9 mouse cellular contexts compared by ENCODE assay signal in the genomic region with DNA sequence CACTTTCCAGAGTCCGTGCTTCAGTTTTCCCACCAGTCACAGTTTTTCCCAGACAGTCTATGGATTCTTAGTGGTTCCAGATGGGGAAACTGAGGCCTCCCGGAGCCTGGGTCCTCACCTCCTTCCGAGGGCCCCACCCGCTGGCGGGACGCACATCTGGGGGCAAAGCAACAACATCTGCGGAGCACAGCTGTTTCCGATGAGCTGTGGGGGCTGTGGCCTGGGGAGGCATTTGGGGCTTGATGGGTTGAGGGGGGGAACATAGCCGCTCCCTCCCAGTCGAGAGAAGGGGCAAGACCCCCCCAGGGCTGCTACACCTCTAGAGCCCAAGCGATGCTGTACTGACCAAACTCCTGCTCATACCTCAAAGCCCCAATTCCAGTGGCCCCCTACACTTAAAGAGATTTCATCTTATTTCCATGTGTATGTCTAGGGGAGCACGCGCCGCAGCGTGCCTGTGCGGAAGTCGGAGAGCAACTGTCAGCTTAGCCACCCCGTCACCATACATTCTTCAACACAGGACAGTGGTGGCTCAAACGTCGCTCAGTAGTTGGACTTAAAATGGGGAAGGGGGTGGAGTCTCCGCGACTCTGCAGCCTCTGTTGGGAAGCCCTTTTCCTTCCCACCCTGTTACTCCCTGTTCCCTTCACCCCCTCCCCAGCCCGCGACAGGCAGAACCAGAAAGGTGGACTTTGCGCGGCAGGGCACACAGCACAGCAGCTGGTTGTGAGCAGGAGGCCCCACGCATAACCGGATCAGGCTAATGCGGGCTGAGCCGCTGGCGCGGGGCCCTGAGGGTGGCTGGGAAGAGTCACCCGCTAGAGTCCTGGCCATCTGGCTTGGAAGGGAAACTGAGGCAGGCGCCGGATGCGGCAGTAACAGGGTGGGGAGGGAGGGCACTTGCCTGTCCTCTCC. TPM values are rescaled to one million over a fixed set of nuclear protein-coding genes. Genes with fewer than 3 reads are reported as not detected.
DNase-seq lines count a peak whose midpoint lies in the region; ATAC-seq and TF ChIP-seq lines count a peak whose summit lies in the region.
"Had no signal": no experiment of that assay in that cellular context is flagged by ENCODE, and none has a peak within 500 bp of the region (broad histone marks: within the 10 kb centered on the region; RNA-seq: fewer than 3 reads in every experiment).

No protein-coding gene starts in this region.

- whole genome bisulfite sequencing in liver, embryonic 11.5 days, result 12% methylated on average over 36 of the region's 36 CpGs
- 10% methylated on average over 36 of the region's 36 CpGs for WGBS in liver, postnatal 0 days (ENCODE audit: insufficient replicate concordance)

- no peaks in the 10 kb centered on the region for H3K36me3 ChIP-seq in liver, embryonic 11.5 days (ENCODE audit: control insufficient read depth, insufficient read depth, low read length)
- no peaks in the 10 kb centered on the region for H3K36me3 ChIP-seq in liver, postnatal 0 days (replicated peaks; ENCODE audit: insufficient read depth, low read length)

- ATAC-seq in liver, embryonic 11.5 days (replicated peaks; ENCODE audit: low FRiP score), result no peak
- ATAC-seq in liver, postnatal 0 days, result no peak
- no peak for ATAC-seq in inflammation-experienced regulatory T-cells, adult 6 months
- ATAC-seq: Patski had no signal

- H3K4me3 ChIP-seq in liver, embryonic 11.5 days (ENCODE audit: low read depth, low read length), result peak overlapping the region; percentile 11; the same call in 1 of the 2 replicates
- H3K4me3 ChIP-seq in liver, postnatal 0 days (ENCODE audit: low read depth, low read length), result no peak overlapping the region

- no peak for TF ChIP-seq CTCF in liver, postnatal 0 days (IDR thresholded peaks at IDR 0.05; ENCODE audit: low read depth)

- DNase-seq in embryo, embryonic 10 days (ENCODE audit: low spot score), result peak; percentile 37
- no peak for DNase-seq in embryo, embryonic 9.5 days (ENCODE audit: extremely low spot score)
- DNase-seq in liver, embryonic 11.5 days (ENCODE audit: low spot score), result no peak
- no peak for DNase-seq in liver
- peak; percentile 34 for DNase-seq in induced T-regulatory cell, adult 2 months (ENCODE audit: low read depth)
- no peak for DNase-seq in liver, postnatal 0 days
- no peak for DNase-seq in adrenal gland, postnatal 36 days

- H3K4me1 ChIP-seq in liver, embryonic 11.5 days (replicated peaks; ENCODE audit: control insufficient read depth, insufficient read depth, low read length), result peaks cover 29% of the 10 kb centered on the region
- H3K4me1 ChIP-seq in liver, postnatal 0 days (ENCODE audit: insufficient read depth), result peaks cover 22% of the 10 kb centered on the region

- no peak overlapping the region for H3K27ac ChIP-seq in liver, embryonic 11.5 days (ENCODE audit: low read depth, low read length)
- no peak overlapping the region for H3K27ac ChIP-seq in liver, postnatal 0 days (ENCODE audit: low read depth)

- H3K9ac ChIP-seq in liver, embryonic 11.5 days (ENCODE audit: low read depth, low read length), result no peak overlapping the region
- no peak overlapping the region; the same call in 1 of the 2 replicates for H3K9ac ChIP-seq in liver, postnatal 0 days (replicated peaks)

- peak overlapping the region; percentile 35 for H3K4me2 ChIP-seq in liver, embryonic 11.5 days
- peak overlapping the region; percentile 52 for H3K4me2 ChIP-seq in liver, postnatal 0 days (ENCODE audit: low read depth, low read length)

- H3K27me3 ChIP-seq in liver, embryonic 11.5 days (replicated peaks; ENCODE audit: control insufficient read depth, insufficient read depth, low read length), result peaks cover 74% of the 10 kb centered on the region
- H3K27me3 ChIP-seq in liver, postnatal 0 days (ENCODE audit: insufficient read depth, low read length), result peaks cover 71% of the 10 kb centered on the region

- TF ChIP-seq EP300 in liver, postnatal 0 days (IDR thresholded peaks at IDR 0.05; ENCODE audit: low read depth), result no peak

- H3K9me3 ChIP-seq in liver, embryonic 11.5 days (ENCODE audit: control insufficient read depth, low read length), result no peaks in the 10 kb centered on the region
- H3K9me3 ChIP-seq in liver, postnatal 0 days (ENCODE audit: low read length), result no peaks in the 10 kb centered on the region

RNA-seq across cellular contexts. Expression of a gene that starts 2.8 kb away (rescaled TPM):
- 5.2 and 5.3 TPM in 2 replicates for polyA plus RNA-seq in liver, embryonic 11.5 days (2014; fragmentation: Nextera tagmentation; extraction: Ambion mirVana)
- 1.2 and 2.2 TPM in 2 replicates for polyA plus RNA-seq in liver, postnatal 0 days (2015; fragmentation: Nextera tagmentation; extraction: Ambion mirVana)
- polyA plus RNA-seq in inflammation-experienced regulatory T-cells, adult 6 months (2017; shearing (Covaris generic)), result not detected
- 1 to 10 TPM; 3.8 to 5.4 TPM for total RNA-seq in adrenal gland, postnatal 36 days (2021)

RNA-seq across cellular contexts. Expression of a gene that starts 10.0 kb away (rescaled TPM):
- polyA plus RNA-seq in liver, embryonic 11.5 days (2014; fragmentation: Nextera tagmentation; extraction: Ambion mirVana), result 34.5 and 36.9 TPM in 2 replicates
- polyA plus RNA-seq in liver, postnatal 0 days (2015; fragmentation: Nextera tagmentation; extraction: Ambion mirVana), result 9.1 TPM in 2 replicates
- 10 to 100 TPM; 16.2 to 34.6 (median 34.0) TPM for polyA plus RNA-seq in inflammation-experienced regulatory T-cells, adult 6 months (2017; shearing (Covaris generic))
- 10 to 100 TPM; 31.5 to 32.5 TPM for total RNA-seq in adrenal gland, postnatal 36 days (2021)

RNA-seq across cellular contexts. Expression of a gene that starts 15.5 kb away (rescaled TPM):
- polyA plus RNA-seq in liver, embryonic 11.5 days (2014; fragmentation: Nextera tagmentation; extraction: Ambion mirVana), result 1.6 and 1.8 TPM in 2 replicates
- polyA plus RNA-seq in liver, postnatal 0 days (2015; fragmentation: Nextera tagmentation; extraction: Ambion mirVana), result 0.20 and 0.23 TPM in 2 replicates
- polyA plus RNA-seq in inflammation-experienced regulatory T-cells, adult 6 months (2017; shearing (Covaris generic)), result under 1 TPM; 0.59 to 0.79 (median 0.75) TPM
- total RNA-seq in adrenal gland, postnatal 36 days (2021), result under 1 TPM; 0.26 to 0.60 TPM

RNA-seq across cellular contexts. Expression of a gene that starts 36.7 kb away (rescaled TPM):
- polyA plus RNA-seq in liver, embryonic 11.5 days (2014; fragmentation: Nextera tagmentation; extraction: Ambion mirVana), result 9.1 and 10.7 TPM in 2 replicates
- 3.3 and 4.1 TPM in 2 replicates for polyA plus RNA-seq in liver, postnatal 0 days (2015; fragmentation: Nextera tagmentation; extraction: Ambion mirVana)
- 1 to 10 TPM; 3.1 to 7.4 (median 3.8) TPM for polyA plus RNA-seq in inflammation-experienced regulatory T-cells, adult 6 months (2017; shearing (Covaris generic))
- total RNA-seq in adrenal gland, postnatal 36 days (2021), result 10 to 100 TPM; 14.7 to 36.6 TPM

RNA-seq across cellular contexts. Expression of a gene that starts 37.0 kb away (rescaled TPM):
- polyA plus RNA-seq in liver, embryonic 11.5 days (2014; fragmentation: Nextera tagmentation; extraction: Ambion mirVana), result 343 and 358 TPM in 2 replicates
- polyA plus RNA-seq in liver, postnatal 0 days (2015; fragmentation: Nextera tagmentation; extraction: Ambion mirVana), result 281 and 298 TPM in 2 replicates
- 100 to 1,000 TPM; 216 to 257 (median 247) TPM for polyA plus RNA-seq in inflammation-experienced regulatory T-cells, adult 6 months (2017; shearing (Covaris generic))
- 100 to 1,000 TPM; 290 to 298 TPM for total RNA-seq in adrenal gland, postnatal 36 days (2021)

Comparison
In these comparisons a context has a peak if more than half of its experiments do, and no peak if none do; other contexts are left out.
1. DNase-seq: peak in embryo, embryonic 10 days (single experiment) and induced T-regulatory cell, adult 2 months (single experiment); none in embryo, embryonic 9.5 days (single experiment), liver, embryonic 11.5 days (single experiment), liver (single experiment), liver, postnatal 0 days (single experiment) and adrenal gland, postnatal 36 days (0 of 2).